Mouse (Mus musculus) testis, adult 2 months (tissue): ENCODE measurements around the gene Rgs3.

Experiments
- CTCF ChIP-seq: fragments of 200-500 bp; IDR thresholded peaks from 2 replicates; pipeline ENCODE4 v1.5.1; 2012; ENCODE audit warnings: low read depth, mild to moderate bottlenecking, inconsistent platforms, low read length, moderate library complexity; ENCODE audit not compliant: control insufficient read depth, insufficient read depth, insufficient replicate concordance
- POLR2A ChIP-seq: fragments of 200-500 bp; IDR thresholded peaks from 2 replicates; pipeline ENCODE4 v1.6.1; 2012; ENCODE audit warnings: low read depth, mild to moderate bottlenecking, inconsistent platforms, low read length, moderate library complexity; ENCODE audit not compliant: control insufficient read depth

- TF ChIP-seq POLR2A, result no peak
- no peak for TF ChIP-seq CTCF
Observed at GRCm38 (mm10) chr4:62665842-62666241, 106.2 kb downstream of the Rgs3 start.
